Mouse (Mus musculus) liver, adult 2 months (tissue): ENCODE data around the gene Cnst.

Source experiments
- CTCF ChIP-seq: fragments of 200-500 bp; IDR thresholded peaks from 2 replicates; pipeline ENCODE4 v1.5.1; 2011; ENCODE audit warnings: low read depth, low read length, control low read depth
- POLR2A ChIP-seq: fragments of 200-500 bp; IDR thresholded peaks from 2 replicates; pipeline ENCODE4 v1.6.1; 2011; ENCODE audit warnings: low read length, control low read depth; ENCODE audit not compliant: insufficient read depth; ENCODE audit errors: extremely low read depth

DNA sequence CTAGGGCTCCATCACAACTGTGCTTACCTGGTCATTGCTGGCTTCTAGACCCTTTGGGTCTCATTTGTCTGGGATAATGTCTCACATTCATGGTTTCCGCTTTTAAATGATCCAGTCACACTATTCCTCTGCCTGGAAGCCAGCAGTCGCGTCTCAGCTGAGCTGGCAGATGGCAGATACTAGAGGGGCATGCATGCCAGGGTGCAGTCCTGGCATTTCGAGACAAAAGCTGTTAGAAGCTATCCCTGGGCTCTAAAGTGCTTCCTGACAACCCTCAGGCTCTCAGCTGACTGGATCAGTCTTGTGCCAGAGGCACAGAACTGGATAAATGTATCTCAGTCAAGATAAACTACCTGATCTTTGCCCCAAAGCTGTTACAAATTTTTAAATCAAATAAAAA lies 42.1 kb downstream of the Cnst start:
- TF ChIP-seq POLR2A (no peak), CTCF (no peak)
